Mouse (Mus musculus): ENCODE results near the gene Mecom. TPM values are rescaled to one million over a fixed set of nuclear protein-coding genes. Genes with fewer than 3 reads are reported as not detected.
A peak's percentile ranks its signal among the peaks of the same experiment; 100 is the strongest.

The Mecom gene
- polyA plus RNA-seq, 1 experiment from 2014 or later = 89.3 TPM

DNA sequence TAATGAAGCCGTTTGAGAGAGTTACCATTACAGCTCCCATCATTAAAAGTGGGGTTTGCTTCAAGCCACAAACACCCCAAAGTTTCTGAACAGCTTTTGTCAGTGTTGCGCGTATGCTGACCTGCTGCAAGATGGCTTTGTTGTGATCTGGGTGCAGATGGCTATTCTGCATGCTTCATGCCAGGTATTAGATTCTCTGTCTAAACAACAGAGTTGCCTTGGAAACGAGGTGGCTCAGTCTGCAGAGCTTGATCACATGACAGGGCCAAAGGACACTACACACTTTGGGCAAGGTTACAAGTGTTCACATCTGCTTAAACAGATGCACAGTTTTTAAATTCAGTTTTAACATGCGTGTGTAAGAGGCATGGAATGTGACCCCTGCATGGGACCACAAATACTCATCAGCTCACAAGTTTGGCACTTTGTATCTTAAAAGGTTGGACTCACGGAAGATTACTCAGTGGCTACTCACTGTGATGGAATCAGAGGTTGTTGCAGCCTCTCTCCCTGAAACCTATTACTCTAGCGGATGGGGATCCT is 390.6 kb downstream of the Mecom start:
- Histone ChIP-seq H3K9me3 (ENCODE audit: control insufficient read depth, low read length) (no peaks in the 10 kb centered on the region), H3K4me2 (replicated peaks; ENCODE audit: low read depth, low read length) (no peak overlapping the region), H3K27me3 (ENCODE audit: control insufficient read depth, insufficient read depth, low read length) (no peaks in the 10 kb centered on the region), H3K36me3 (ENCODE audit: control insufficient read depth, insufficient read depth, low read length) (no peaks in the 10 kb centered on the region), H3K9ac (ENCODE audit: low read depth, low read length) (no peak overlapping the region), H3K4me3 (ENCODE audit: low read length) (no peak overlapping the region), H3K27ac (ENCODE audit: low read depth, low read length) (no peak overlapping the region; the same call in 1 of the 2 replicates), H3K4me1 (ENCODE audit: control insufficient read depth, insufficient read depth, low read length) (no peaks in the 10 kb centered on the region)
- ATAC-seq (ENCODE audit: low FRiP score, low TSS enrichment) = no peak
- WGBS = 71% methylated on average over 7 of the region's 7 CpGs

DNA sequence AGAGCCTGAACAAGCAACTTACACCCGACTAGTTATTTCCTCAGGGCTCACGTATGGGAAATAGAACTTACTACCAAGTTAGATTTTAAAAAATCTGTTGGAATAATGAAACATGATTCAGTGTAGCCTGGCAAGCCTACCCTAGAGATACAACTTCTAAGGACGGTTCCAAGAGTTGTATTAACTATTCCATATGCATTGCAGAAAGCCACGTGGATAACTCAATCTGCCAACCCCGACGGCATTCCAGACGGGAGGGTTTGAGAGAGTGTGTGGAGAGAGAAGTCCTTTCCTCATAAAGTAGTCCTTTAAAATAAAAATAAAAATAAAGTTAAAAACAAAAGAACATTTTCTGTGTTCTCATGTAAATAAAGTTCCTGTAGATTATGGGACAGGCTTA is 393.4 kb downstream of the Mecom start:
- H3K4me1 ChIP-seq (ENCODE audit: control insufficient read depth, insufficient read depth, low read length) = peaks cover 6% of the 10 kb centered on the region
- 78% methylated on average over 7 of the region's 7 CpGs for WGBS

GRCm38 (mm10) chr3:30153923-30154331 is 393.9 kb downstream of the Mecom start:
- ATAC-seq (ENCODE audit: low FRiP score, low TSS enrichment) = no peak
- Histone ChIP-seq H3K4me2 (replicated peaks; ENCODE audit: low read depth, low read length) (no peak overlapping the region), H3K36me3 (ENCODE audit: control insufficient read depth, insufficient read depth, low read length) (no peaks in the 10 kb centered on the region), H3K27me3 (ENCODE audit: control insufficient read depth, insufficient read depth, low read length) (no peaks in the 10 kb centered on the region), H3K9me3 (ENCODE audit: control insufficient read depth, low read length) (no peaks in the 10 kb centered on the region), H3K4me3 (ENCODE audit: low read length) (no peak overlapping the region), H3K9ac (ENCODE audit: low read depth, low read length) (no peak overlapping the region), H3K27ac (ENCODE audit: low read depth, low read length) (no peak overlapping the region; the same call in 1 of the 2 replicates), H3K4me1 (ENCODE audit: control insufficient read depth, insufficient read depth, low read length) (peaks cover 6% of the 10 kb centered on the region)
- 54% methylated on average over 3 of the region's 3 CpGs for WGBS

More for the DNA sequence above, 393.4 kb downstream of the Mecom start:
- no peak overlapping the region for H3K4me3 ChIP-seq (ENCODE audit: low read length)
- H3K36me3 ChIP-seq (ENCODE audit: control insufficient read depth, insufficient read depth, low read length) = no peaks in the 10 kb centered on the region
- ATAC-seq (ENCODE audit: low FRiP score, low TSS enrichment) = no peak
- no peaks in the 10 kb centered on the region for H3K9me3 ChIP-seq (ENCODE audit: control insufficient read depth, low read length)
- H3K9ac ChIP-seq (ENCODE audit: low read depth, low read length) = no peak overlapping the region
- H3K4me2 ChIP-seq (replicated peaks; ENCODE audit: low read depth, low read length) = no peak overlapping the region
- no peaks in the 10 kb centered on the region for H3K27me3 ChIP-seq (ENCODE audit: control insufficient read depth, insufficient read depth, low read length)
- no peak overlapping the region; the same call in 1 of the 2 replicates for H3K27ac ChIP-seq (ENCODE audit: low read depth, low read length)

GRCm38 (mm10) chr3:30150071-30150470 is 397.7 kb downstream of the Mecom start:
- ATAC-seq (ENCODE audit: low FRiP score, low TSS enrichment) = no peak
- H3K27ac ChIP-seq (ENCODE audit: low read depth, low read length) = no peak overlapping the region
- 82% methylated on average over 4 of the region's 4 CpGs for WGBS

GRCm38 (mm10) chr3:30148378-30149079 is 399.3 kb downstream of the Mecom start:
- WGBS = 81% methylated on average over 8 of the region's 8 CpGs
- no peak overlapping the region for H3K27ac ChIP-seq (ENCODE audit: low read depth, low read length)

More at GRCm38 (mm10) chr3:30150071-30150470, 397.7 kb downstream of the Mecom start:
- H3K4me3 ChIP-seq (ENCODE audit: low read length) = no peak overlapping the region
- peaks cover 6% of the 10 kb centered on the region for H3K4me1 ChIP-seq (ENCODE audit: control insufficient read depth, insufficient read depth, low read length)
- no peaks in the 10 kb centered on the region for H3K36me3 ChIP-seq (ENCODE audit: control insufficient read depth, insufficient read depth, low read length)
- H3K9ac ChIP-seq (ENCODE audit: low read depth, low read length) = no peak overlapping the region
- H3K27me3 ChIP-seq (ENCODE audit: control insufficient read depth, insufficient read depth, low read length) = no peaks in the 10 kb centered on the region
- H3K4me2 ChIP-seq (replicated peaks; ENCODE audit: low read depth, low read length) = no peak overlapping the region
- H3K9me3 ChIP-seq (ENCODE audit: control insufficient read depth, low read length) = no peaks in the 10 kb centered on the region

DNA sequence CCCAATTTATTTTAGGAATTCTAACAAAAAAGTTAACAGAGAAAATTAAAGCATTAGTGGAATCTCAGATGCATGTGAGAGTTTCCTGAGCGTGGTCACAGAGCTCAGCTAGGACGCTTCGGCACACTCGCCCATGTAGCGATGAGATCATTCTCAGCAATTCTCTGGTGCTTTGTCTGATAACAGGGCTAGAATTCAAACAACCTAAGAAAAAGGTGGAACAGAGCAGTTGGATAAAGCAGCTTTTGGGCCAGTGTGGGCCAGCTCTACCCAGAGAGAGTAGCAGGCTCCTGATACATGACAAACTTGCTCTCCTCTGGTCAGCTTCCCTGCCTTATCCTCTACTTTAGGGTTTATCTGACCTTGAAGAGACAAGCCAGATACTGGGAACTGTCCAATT is 402.8 kb downstream of the Mecom start:
- H3K4me1 ChIP-seq (ENCODE audit: control insufficient read depth, insufficient read depth, low read length) = peaks cover 17% of the 10 kb centered on the region
- no peaks in the 10 kb centered on the region for H3K36me3 ChIP-seq (ENCODE audit: control insufficient read depth, insufficient read depth, low read length)
- WGBS = 84% methylated on average over 5 of the region's 5 CpGs
- H3K4me3 ChIP-seq (ENCODE audit: low read length) = no peak overlapping the region
- H3K9ac ChIP-seq (ENCODE audit: low read depth, low read length) = no peak overlapping the region
- H3K27ac ChIP-seq (ENCODE audit: low read depth, low read length) = no peak overlapping the region
- no peaks in the 10 kb centered on the region for H3K9me3 ChIP-seq (ENCODE audit: control insufficient read depth, low read length)
- no peaks in the 10 kb centered on the region for H3K27me3 ChIP-seq (ENCODE audit: control insufficient read depth, insufficient read depth, low read length)
- no peak overlapping the region for H3K4me2 ChIP-seq (replicated peaks; ENCODE audit: low read depth, low read length)
- ATAC-seq (ENCODE audit: low FRiP score, low TSS enrichment) = no peak

More at GRCm38 (mm10) chr3:30148378-30149079, 399.3 kb downstream of the Mecom start:
- Histone ChIP-seq H3K4me3 (ENCODE audit: low read length) (no peak overlapping the region), H3K9ac (ENCODE audit: low read depth, low read length) (no peak overlapping the region), H3K27me3 (ENCODE audit: control insufficient read depth, insufficient read depth, low read length) (no peaks in the 10 kb centered on the region), H3K4me1 (ENCODE audit: control insufficient read depth, insufficient read depth, low read length) (peaks cover 14% of the 10 kb centered on the region), H3K4me2 (replicated peaks; ENCODE audit: low read depth, low read length) (no peak overlapping the region), H3K36me3 (ENCODE audit: control insufficient read depth, insufficient read depth, low read length) (no peaks in the 10 kb centered on the region), H3K9me3 (ENCODE audit: control insufficient read depth, low read length) (no peaks in the 10 kb centered on the region)
- ATAC-seq (ENCODE audit: low FRiP score, low TSS enrichment) = no peak

GRCm38 (mm10) chr3:30143961-30144411 is 403.8 kb downstream of the Mecom start:
- ATAC-seq (ENCODE audit: low FRiP score, low TSS enrichment) = peak; percentile 73
- no peaks in the 10 kb centered on the region for H3K9me3 ChIP-seq (ENCODE audit: control insufficient read depth, low read length)
- H3K27me3 ChIP-seq (ENCODE audit: control insufficient read depth, insufficient read depth, low read length) = no peaks in the 10 kb centered on the region
- no peaks in the 10 kb centered on the region for H3K36me3 ChIP-seq (ENCODE audit: control insufficient read depth, insufficient read depth, low read length)
- H3K4me1 ChIP-seq (ENCODE audit: control insufficient read depth, insufficient read depth, low read length) = peaks cover 13% of the 10 kb centered on the region
- no peak overlapping the region for H3K9ac ChIP-seq (ENCODE audit: low read depth, low read length)
- H3K4me3 ChIP-seq (ENCODE audit: low read length) = no peak overlapping the region
- WGBS = 4% methylated on average over 11 of the region's 11 CpGs
- H3K27ac ChIP-seq (ENCODE audit: low read depth, low read length) = 0 out of 2 replicates have a peak overlapping the region, but pooled peaks have one; percentile 33
- peak overlapping the region; percentile 29 for H3K4me2 ChIP-seq (replicated peaks; ENCODE audit: low read depth, low read length)

- Histone ChIP-seq H3K36me3 (ENCODE audit: control insufficient read depth, insufficient read depth, low read length) (no peaks in the 10 kb centered on the region), H3K4me2 (replicated peaks; ENCODE audit: low read depth, low read length) (peak overlapping the region; percentile 29; the same call in 1 of the 2 replicates), H3K9ac (ENCODE audit: low read depth, low read length) (no peak overlapping the region), H3K27ac (ENCODE audit: low read depth, low read length) (no peak overlapping the region), H3K9me3 (ENCODE audit: control insufficient read depth, low read length) (no peaks in the 10 kb centered on the region), H3K4me3 (ENCODE audit: low read length) (no peak overlapping the region), H3K4me1 (ENCODE audit: control insufficient read depth, insufficient read depth, low read length) (peaks cover 16% of the 10 kb centered on the region), H3K27me3 (ENCODE audit: control insufficient read depth, insufficient read depth, low read length) (no peaks in the 10 kb centered on the region)
- 57% methylated on average over 2 of the region's 2 CpGs for WGBS
- ATAC-seq (ENCODE audit: low FRiP score, low TSS enrichment) = no peak
These were observed 404.4 kb downstream of the Mecom start for GRCm38 (mm10) chr3:30143440-30143839.

- Histone ChIP-seq H3K9me3 (ENCODE audit: control insufficient read depth, low read length) (no peaks in the 10 kb centered on the region), H3K9ac (ENCODE audit: low read depth, low read length) (no peak overlapping the region), H3K36me3 (ENCODE audit: control insufficient read depth, insufficient read depth, low read length) (no peaks in the 10 kb centered on the region), H3K4me2 (replicated peaks; ENCODE audit: low read depth, low read length) (no peak overlapping the region), H3K4me3 (ENCODE audit: low read length) (no peak overlapping the region), H3K27me3 (ENCODE audit: control insufficient read depth, insufficient read depth, low read length) (no peaks in the 10 kb centered on the region), H3K4me1 (ENCODE audit: control insufficient read depth, insufficient read depth, low read length) (peaks cover 16% of the 10 kb centered on the region), H3K27ac (ENCODE audit: low read depth, low read length) (no peak overlapping the region)
- ATAC-seq (ENCODE audit: low FRiP score, low TSS enrichment) = no peak
- WGBS = 76% methylated on average over 5 of the region's 5 CpGs
These were observed 407.5 kb downstream of the Mecom start for GRCm38 (mm10) chr3:30140349-30140748.

Measured in kidney, embryonic 14.5 days (tissue).